Mouse (Mus musculus): ENCODE results near the gene Ppp4r1.

DNA sequence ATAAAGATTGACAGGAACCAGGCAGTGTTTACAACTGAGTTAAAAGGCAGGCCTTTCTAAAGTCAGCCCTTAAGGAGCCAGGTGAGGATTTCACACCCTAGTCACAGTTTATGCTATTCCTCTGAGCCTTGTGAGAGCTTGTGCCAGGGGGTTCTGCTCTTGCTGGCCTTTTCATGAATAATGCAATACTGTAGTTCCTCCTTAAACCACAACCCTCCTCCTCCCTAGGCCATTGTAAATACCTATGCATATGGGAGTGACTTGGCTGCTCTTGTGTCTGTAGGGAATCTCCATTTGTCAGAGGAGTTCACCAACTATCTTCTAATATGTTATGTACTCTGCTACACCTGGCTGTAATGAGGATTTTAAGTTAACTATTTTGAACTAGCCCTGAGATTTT is 3.3 kb downstream of the Ppp4r1 start:
- TF ChIP-seq CTCF (IDR thresholded peaks at IDR 0.05; ENCODE audit: insufficient read depth, low read depth, low read length) (no peak), POLR2A (IDR thresholded peaks at IDR 0.05; ENCODE audit: insufficient read depth, low read depth, low read length) (no peak)
